Mouse (Mus musculus) olfactory bulb, adult 2 months (tissue): ENCODE data around the gene Nemp2.

ENCODE experiments used
- CTCF ChIP-seq: fragments of 200-500 bp; IDR thresholded peaks from 2 replicates; pipeline ENCODE4 v1.5.1; 2012; ENCODE audit warnings: low read depth, mild to moderate bottlenecking, low read length, moderate library complexity; ENCODE audit not compliant: insufficient read depth
- POLR2A ChIP-seq: fragments of 200-500 bp; IDR thresholded peaks from 2 replicates; pipeline ENCODE4 v1.6.1; 2012; ENCODE audit warnings: mild to moderate bottlenecking, low read depth, low read length, moderate library complexity; ENCODE audit not compliant: insufficient read depth

GRCm38 (mm10) chr1:52652601-52653253, 22.2 kb downstream of the Nemp2 start:
- no peak for TF ChIP-seq CTCF
- no peak for TF ChIP-seq POLR2A
